ENCODE assay signal across 8 mouse cellular contexts in genomic region chr10:128536266-128536940, GRCm38 (mm10). TPM values are rescaled to one million over a fixed set of nuclear protein-coding genes. Genes with fewer than 3 reads are reported as not detected.
A peak's percentile ranks its signal among the peaks of the same experiment; 100 is the strongest.
DNase-seq lines count a peak whose midpoint lies in the region; ATAC-seq and TF ChIP-seq lines count a peak whose summit lies in the region.

No protein-coding gene starts in this region.

- H3K9me3 ChIP-seq in lung, embryonic 15.5 days, result no peaks in the 10 kb centered on the region

- H3K27ac ChIP-seq in lung, embryonic 15.5 days, result peak overlapping the region; percentile 11
- H3K27ac ChIP-seq in olfactory bulb, adult 2 months (ENCODE audit: insufficient read depth, low read depth, low read length), result no peak overlapping the region

- no peak overlapping the region for H3K9ac ChIP-seq in lung, embryonic 15.5 days

- ATAC-seq in hematopoietic stem cell, adult 5-6 weeks (replicated peaks in 1 of 2; ENCODE audit: insufficient read depth in 1 of 2, low FRiP score in 2 of 2, low TSS enrichment in 1 of 2, low read depth in 1 of 2, poor library complexity in 2 of 2, severe bottlenecking in 2 of 2), result peak; percentile 96 to 98
- ATAC-seq in lung, embryonic 15.5 days (ENCODE audit: borderline replicate concordance, extremely low read depth, low FRiP score, low TSS enrichment), result peak; percentile 96

- peak overlapping the region; percentile 40 for H3K4me2 ChIP-seq in lung, embryonic 15.5 days

- H3K4me3 ChIP-seq in lung, embryonic 15.5 days, result peak overlapping the region; percentile 20
- no peak overlapping the region for H3K4me3 ChIP-seq in olfactory bulb, adult 2 months (ENCODE audit: insufficient read depth, low read depth, low read length)

- H3K4me1 ChIP-seq in lung, embryonic 15.5 days, result no peaks in the 10 kb centered on the region; the same call in 1 of the 2 replicates
- peaks cover 4% of the 10 kb centered on the region; the same call in 1 of the 2 replicates for H3K4me1 ChIP-seq in olfactory bulb, adult 2 months (ENCODE audit: control insufficient read depth, insufficient read depth, low read length)

- TF ChIP-seq POLR2A in olfactory bulb, adult 2 months (IDR thresholded peaks at IDR 0.05; ENCODE audit: insufficient read depth, low read depth, low read length), result no peak

- peak; percentile 61; the same call in 1 of the 2 replicates for TF ChIP-seq CTCF in olfactory bulb, adult 2 months (IDR thresholded peaks at IDR 0.05; ENCODE audit: insufficient read depth, low read depth, low read length)

- WGBS in lung, embryonic 15.5 days, result 11% methylated on average over 18 of the region's 18 CpGs
- WGBS in olfactory bulb, adult 2 months, result 15% methylated on average over 18 of the region's 18 CpGs

- peak; percentile 98 for DNase-seq in MN1 (ENCODE audit: low spot score)
- DNase-seq in cerebellum, adult 8-10 months, result peak; percentile 91
- peak; percentile 90 for DNase-seq in forelimb bud, embryonic 11.5 days (ENCODE audit: low read depth, low spot score)
- DNase-seq in layer of hippocampus, adult 8-10 months (ENCODE audit: low spot score in 2 of 2), result peak; percentile 84 to 93
- peak; percentile 85 to 92 for DNase-seq in thymus, adult 18-20 months

- no peaks in the 10 kb centered on the region for H3K36me3 ChIP-seq in lung, embryonic 15.5 days

- no peaks in the 10 kb centered on the region for H3K27me3 ChIP-seq in lung, embryonic 15.5 days

RNA-seq across cellular contexts. Expression of gene Esyt1, which starts 10.7 kb away (rescaled TPM):
- 70.7 and 75.9 TPM in 2 replicates for total RNA-seq in hematopoietic stem cell, adult 5-6 weeks (2017)
- total RNA-seq in layer of hippocampus, adult 8-10 months (2022), result 10 to 100 TPM in 2 of 4 experiments, 1 to 10 TPM in 2; 7.0 to 11.5 (median 9.3) TPM
- 28.8 and 31.5 TPM in 2 replicates for polyA plus RNA-seq in lung, embryonic 15.5 days (2015; fragmentation: Nextera tagmentation; extraction: Ambion mirVana)
- polyA plus RNA-seq in olfactory bulb, adult 2 months (2012; ENCODE audit: insufficient read depth, insufficient read length, low replicate concordance, missing spikeins), result not detected in 2 replicates

RNA-seq across cellular contexts. Expression of gene Zc3h10, which starts 11.2 kb away (rescaled TPM):
- 13.9 and 16.3 TPM in 2 replicates for total RNA-seq in hematopoietic stem cell, adult 5-6 weeks (2017)
- total RNA-seq in layer of hippocampus, adult 8-10 months (2022), result 10 to 100 TPM; 12.7 to 17.0 (median 15.2) TPM
- 14.6 and 14.9 TPM in 2 replicates for polyA plus RNA-seq in lung, embryonic 15.5 days (2015; fragmentation: Nextera tagmentation; extraction: Ambion mirVana)
- polyA plus RNA-seq in olfactory bulb, adult 2 months (2012; ENCODE audit: insufficient read depth, insufficient read length, low replicate concordance, missing spikeins), result not detected in 2 replicates

RNA-seq across cellular contexts. Expression of gene Rpl41, which starts 12.7 kb away (rescaled TPM):
- total RNA-seq in hematopoietic stem cell, adult 5-6 weeks (2017), result 2,366 and 3,073 TPM in 2 replicates
- 1,000 to 10,000 TPM; 1,259 to 1,817 (median 1,529) TPM for total RNA-seq in layer of hippocampus, adult 8-10 months (2022)
- 3,783 and 4,172 TPM in 2 replicates for polyA plus RNA-seq in lung, embryonic 15.5 days (2015; fragmentation: Nextera tagmentation; extraction: Ambion mirVana)
- polyA plus RNA-seq in olfactory bulb, adult 2 months (2012; ENCODE audit: insufficient read depth, insufficient read length, low replicate concordance, missing spikeins), result not detected in 2 replicates

RNA-seq across cellular contexts. Expression of gene Pa2g4, which starts 29.4 kb away (rescaled TPM):
- total RNA-seq in hematopoietic stem cell, adult 5-6 weeks (2017), result 225 and 337 TPM in 2 replicates
- 10 to 100 TPM; 58.7 to 62.0 (median 59.0) TPM for total RNA-seq in layer of hippocampus, adult 8-10 months (2022)
- 194 and 200 TPM in 2 replicates for polyA plus RNA-seq in lung, embryonic 15.5 days (2015; fragmentation: Nextera tagmentation; extraction: Ambion mirVana)
- polyA plus RNA-seq in olfactory bulb, adult 2 months (2012; ENCODE audit: insufficient read depth, insufficient read length, low replicate concordance, missing spikeins), result not detected in 2 replicates

RNA-seq across cellular contexts. Expression of gene Myl6b, which starts 37.9 kb away (rescaled TPM):
- 1.3 and 3.9 TPM in 2 replicates for total RNA-seq in hematopoietic stem cell, adult 5-6 weeks (2017)
- 10 to 100 TPM; 18.4 to 23.6 (median 22.6) TPM for total RNA-seq in layer of hippocampus, adult 8-10 months (2022)
- 2.9 and 4.3 TPM in 2 replicates for polyA plus RNA-seq in lung, embryonic 15.5 days (2015; fragmentation: Nextera tagmentation; extraction: Ambion mirVana)
- not detected in 2 replicates for polyA plus RNA-seq in olfactory bulb, adult 2 months (2012; ENCODE audit: insufficient read depth, insufficient read length, low replicate concordance, missing spikeins)
